Mouse (Mus musculus) liver, embryonic 14.5 days (tissue): ENCODE measurements around the gene Sohlh2. TPM values are rescaled to one million over a fixed set of nuclear protein-coding genes. Genes with fewer than 3 reads are reported as not detected.

Experiments
- ATAC-seq: fragments of 200-750 bp; cut with Nextera tagmentation; 2 replicates; pipeline ENCODE4 v1.8.0; 2017; ENCODE audit warnings: moderate number of reproducible peaks, mild to moderate bottlenecking, moderate library complexity; ENCODE audit not compliant: insufficient read depth
- DNase-seq, 3 experiments: peaks; one replicate each; pipeline ENCODE4 v3.0.0-alpha.2; 2012 to 2013; ENCODE audit warnings: low read depth in 3 of 3, low spot score in 3 of 3
- H3K27ac ChIP-seq: fragments of 300-500 bp; sonication (generic); 2 replicates; pipeline ENCODE4 v1.5.1; 2014; ENCODE audit warnings: moderate library complexity, mild to moderate bottlenecking, control low read depth, inconsistent platforms
- H3K27me3 ChIP-seq: fragments of 300-500 bp; sonication (generic); 2 replicates; pipeline ENCODE4 v1.6.1; 2014; ENCODE audit warnings: mild to moderate bottlenecking, low read length, moderate library complexity; ENCODE audit not compliant: control insufficient read depth, insufficient read depth
- H3K36me3 ChIP-seq: fragments of 300-500 bp; sonication (generic); replicated peaks from 2 replicates; pipeline ENCODE4 v1.6.1; 2014; ENCODE audit warnings: low read depth; ENCODE audit not compliant: control insufficient read depth, insufficient read depth
- H3K4me1 ChIP-seq, 2 experiments: fragments of 200-500 bp in 1 of 2; fragments of 300-500 bp in 1 of 2; sonication (generic) in 1 of 2; replicated peaks; 2 replicates each; pipeline ENCODE4 v1.6.1; 2012 to 2014; ENCODE audit warnings: antibody characterized with exemption in 1 of 2, inconsistent platforms in 1 of 2, low read length in 1 of 2; ENCODE audit not compliant: control insufficient read depth in 2 of 2, insufficient read depth in 2 of 2
- H3K4me2 ChIP-seq: fragments of 300-500 bp; sonication (generic); 2 replicates; pipeline ENCODE4 v1.6.1; 2014; ENCODE audit warnings: low read depth, mild to moderate bottlenecking, control low read depth, moderate library complexity
- H3K4me3 ChIP-seq, 2 experiments: fragments of 200-500 bp in 1 of 2; fragments of 300-500 bp in 1 of 2; sonication (generic) in 1 of 2; 2 replicates each; pipeline ENCODE4 v1.5.1; 2012 to 2014; ENCODE audit warnings: low read depth in 2 of 2, low read length in 2 of 2, mild to moderate bottlenecking in 2 of 2, control low read depth in 1 of 2, inconsistent platforms in 1 of 2, moderate library complexity in 1 of 2; ENCODE audit not compliant: insufficient read depth in 1 of 2
- H3K9ac ChIP-seq: fragments of 300-500 bp; sonication (generic); replicated peaks from 2 replicates; pipeline ENCODE4 v1.6.1; 2014; ENCODE audit warnings: mild to moderate bottlenecking, control low read depth, moderate library complexity
- H3K9me3 ChIP-seq: fragments of 300-500 bp; sonication (generic); 2 replicates; pipeline ENCODE4 v1.6.1; 2016; ENCODE audit warnings: low read length, mixed read lengths; ENCODE audit not compliant: control insufficient read depth
- CTCF ChIP-seq: IDR thresholded peaks from 2 replicates; pipeline ENCODE4 v1.5.1; 2016; ENCODE audit warnings: antibody characterized with exemption, low read depth, control low read depth
- EP300 ChIP-seq: IDR thresholded peaks from 2 replicates; pipeline ENCODE4 v1.6.1; 2016; ENCODE audit warnings: antibody characterized with exemption, low read depth
- WGBS: fragments of 180-500 bp; shearing (Covaris S2); extraction: QIAGEN DNeasy Blood & Tissue Kit; methylation state at CpG from one replicate; pipeline ENCODE4 v1.1.7; 2014; ENCODE audit not compliant: insufficient replicate concordance; 5-methylcytosine and 5-hydroxymethylcytosine counted together
- polyA plus RNA-seq, 2 experiments: library from polyadenylated mRNA; depleted of rRNA in 1 of 2; stranded (reverse) in 1 of 2; unstranded in 1 of 2; fragments of >200 nt; fragmentation: Nextera tagmentation in 1 of 2; extraction: Ambion mirVana in 1 of 2; gene quantifications; 2 replicates each; pipeline versions ENCODE4 v1.2.1 to v1.2.3; 2012 to 2014

Gene Sohlh2
- polyA plus RNA-seq, 2 experiments = not detected

DNA sequence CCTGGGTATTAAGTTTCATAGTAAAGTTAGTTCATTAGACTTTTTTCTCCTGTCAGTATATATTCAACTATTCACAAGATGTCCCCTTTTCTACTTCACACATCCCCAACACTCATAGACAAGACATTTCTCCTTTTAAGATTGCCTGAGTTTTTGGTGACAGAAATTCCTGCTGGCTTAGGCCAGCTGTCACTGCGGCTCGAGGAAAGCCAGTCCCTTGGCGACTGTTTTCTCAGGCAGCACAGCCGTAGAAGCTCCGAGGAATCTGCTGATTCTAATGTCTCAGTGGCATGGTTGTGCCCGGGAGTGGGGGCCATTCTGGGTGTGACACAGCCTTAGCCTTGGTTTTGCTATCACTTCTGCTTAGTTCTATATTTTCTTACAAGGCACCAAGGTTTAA lies 4.6 kb upstream of the Sohlh2 start:
- Histone ChIP-seq H3K27ac (no peak overlapping the region), H3K27me3 (no peaks in the 10 kb centered on the region), H3K9ac (no peak overlapping the region), H3K9me3 (no peaks in the 10 kb centered on the region), H3K36me3 (no peaks in the 10 kb centered on the region), H3K4me2 (no peak overlapping the region), H3K4me3 (no peak overlapping the region), H3K4me1 (no peaks in the 10 kb centered on the region)
- TF ChIP-seq EP300 = no peak
- no peak for TF ChIP-seq CTCF
- DNase-seq (no peak), ATAC-seq (no peak)
- 51% methylated on average over 6 of the region's 6 CpGs for WGBS

DNA sequence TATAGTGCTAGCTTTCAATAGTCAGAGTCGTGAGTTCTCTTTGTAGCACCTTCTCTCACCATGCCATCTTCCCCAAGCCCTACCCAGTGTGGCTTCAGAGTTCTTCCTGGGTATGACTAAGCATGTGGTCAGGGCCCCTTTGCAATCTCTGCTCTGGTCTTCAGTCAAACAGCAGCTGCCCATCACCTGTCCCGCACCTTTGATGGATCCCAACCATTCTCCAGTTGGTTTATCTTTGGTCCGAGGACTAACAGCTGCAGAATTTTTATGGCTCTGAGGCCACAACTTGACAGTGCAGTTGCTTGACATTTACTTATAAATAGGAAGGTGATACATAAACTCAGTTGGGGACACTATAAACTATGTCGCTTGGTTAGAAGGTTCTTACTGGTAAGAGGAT lies 9.8 kb downstream of the Sohlh2 start:
- Histone ChIP-seq H3K27me3 (no peaks in the 10 kb centered on the region), H3K4me2 (no peak overlapping the region), H3K9me3 (no peaks in the 10 kb centered on the region), H3K4me3 (no peak overlapping the region), H3K4me1 (no peaks in the 10 kb centered on the region), H3K36me3 (no peaks in the 10 kb centered on the region), H3K27ac (no peak overlapping the region), H3K9ac (no peak overlapping the region)
- ATAC-seq = no peak
- no peak for DNase-seq
- WGBS = 62% methylated on average over 4 of the region's 4 CpGs
- TF ChIP-seq CTCF (no peak), EP300 (no peak)

- no peaks in the 10 kb centered on the region for H3K36me3 ChIP-seq
- H3K27me3 ChIP-seq = no peaks in the 10 kb centered on the region
- DNase-seq (no peak), ATAC-seq (no peak)
- H3K9ac ChIP-seq = no peak overlapping the region
- H3K9me3 ChIP-seq = no peaks in the 10 kb centered on the region
- H3K27ac ChIP-seq = no peak overlapping the region
- no peak overlapping the region for H3K4me2 ChIP-seq
- H3K4me1 ChIP-seq = no peaks in the 10 kb centered on the region
- no peak overlapping the region for H3K4me3 ChIP-seq
- 17% methylated on average over 2 of the region's 2 CpGs for WGBS
- TF ChIP-seq CTCF (no peak), EP300 (no peak)
Measured at GRCm38 (mm10) chr3:55193351-55193750, 11.5 kb downstream of the Sohlh2 start.

- whole genome bisulfite sequencing = 62% methylated on average over 8 of the region's 8 CpGs
- no peak overlapping the region for H3K4me2 ChIP-seq
- DNase-seq (no peak), ATAC-seq (no peak)
- no peak overlapping the region for H3K9ac ChIP-seq
- H3K27ac ChIP-seq = no peak overlapping the region
- no peaks in the 10 kb centered on the region for H3K36me3 ChIP-seq
- H3K9me3 ChIP-seq = no peaks in the 10 kb centered on the region
- H3K27me3 ChIP-seq = no peaks in the 10 kb centered on the region
- H3K4me1 ChIP-seq = no peaks in the 10 kb centered on the region
- H3K4me3 ChIP-seq = no peak overlapping the region
- no peak for TF ChIP-seq CTCF
- TF ChIP-seq EP300 = no peak
Measured at GRCm38 (mm10) chr3:55194792-55195191, 13.0 kb downstream of the Sohlh2 start.

DNA sequence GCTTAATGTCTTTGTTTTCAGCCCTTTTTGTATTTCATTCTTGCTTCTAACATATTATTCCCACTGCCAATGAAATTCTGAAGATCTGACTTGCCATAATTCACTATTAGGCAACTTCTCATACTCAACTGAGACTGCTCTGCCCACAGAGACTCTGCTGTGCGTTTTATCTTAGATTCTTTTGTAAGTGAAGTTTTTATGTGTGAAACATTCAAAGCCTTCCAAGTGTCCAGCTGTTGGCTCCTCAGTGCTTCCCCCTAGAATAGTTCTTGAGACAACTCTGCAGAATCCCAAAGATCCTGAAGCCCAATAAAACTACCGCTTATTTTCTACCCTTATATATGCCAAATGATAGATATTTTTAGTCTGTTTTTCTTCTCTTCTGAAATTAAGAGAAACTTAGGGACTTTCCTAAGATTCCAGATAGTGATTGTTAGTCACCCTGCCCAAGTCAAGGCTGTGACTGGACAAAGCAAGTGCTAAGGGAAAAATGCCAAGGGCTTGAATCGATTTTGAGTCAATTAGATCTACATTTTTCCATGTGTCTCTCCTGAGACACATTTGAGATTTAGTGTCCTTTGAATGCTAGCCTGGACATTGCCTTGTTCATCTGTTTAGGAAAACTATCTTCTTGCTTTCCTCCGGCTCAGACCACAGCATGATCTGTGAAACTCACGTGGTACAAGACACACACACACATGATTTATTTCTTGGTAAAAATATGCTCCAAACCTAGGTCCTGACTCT lies 13.9 kb downstream of the Sohlh2 start:
- no peaks in the 10 kb centered on the region for H3K27me3 ChIP-seq
- no peak overlapping the region for H3K4me2 ChIP-seq
- no peaks in the 10 kb centered on the region for H3K4me1 ChIP-seq
- no peak overlapping the region for H3K27ac ChIP-seq
- H3K36me3 ChIP-seq = no peaks in the 10 kb centered on the region
- H3K4me3 ChIP-seq = no peak overlapping the region
- H3K9ac ChIP-seq = no peak overlapping the region
- no peak for ATAC-seq
- H3K9me3 ChIP-seq = no peaks in the 10 kb centered on the region
- WGBS = 62% methylated on average over 5 of the region's 5 CpGs
- TF ChIP-seq EP300 = no peak
- no peak for TF ChIP-seq CTCF
- DNase-seq = no peak
